Mouse (Mus musculus) brown adipose tissue, adult 24 weeks (tissue): ENCODE measurements around the gene Gpr160. TPM values are rescaled to one million over a fixed set of nuclear protein-coding genes. Genes with fewer than 3 reads are reported as not detected.
A peak's percentile ranks its signal among the peaks of the same experiment; 100 is the strongest.

Source experiments
- H3K27ac ChIP-seq: fragments of 200-500 bp; replicated peaks from 2 replicates; pipeline ENCODE4 v1.5.1; 2012; ENCODE audit warnings: low read depth, mild to moderate bottlenecking, low read length
- H3K4me1 ChIP-seq: fragments of 200-500 bp; 2 replicates; pipeline ENCODE4 v1.6.1; 2012; ENCODE audit warnings: low read length, mixed read lengths; ENCODE audit not compliant: control insufficient read depth, insufficient read depth, insufficient read length
- H3K4me3 ChIP-seq: fragments of 200-500 bp; 2 replicates; pipeline ENCODE4 v1.5.1; 2012; ENCODE audit warnings: low read depth, mild to moderate bottlenecking, low read length, moderate library complexity; ENCODE audit not compliant: insufficient read depth
- polyA plus RNA-seq: library from polyadenylated mRNA; stranded (reverse); fragments of >200 nt; gene quantifications from 2 replicates; pipeline ENCODE4 v1.2.4, GENCODE M21; 2012; ENCODE audit not compliant: missing spikeins, insufficient read depth, insufficient read length

Gpr160 gene
- polyA plus RNA-seq, 1 experiment: 5.2 TPM

- H3K4me3 ChIP-seq: no peak overlapping the region
- H3K27ac ChIP-seq: peak overlapping the region; percentile 89
- H3K4me1 ChIP-seq: peaks cover 40% of the 10 kb centered on the region
These were observed 12.4 kb downstream of the Gpr160 start for GRCm38 (mm10) chr3:30868176-30868575.

GRCm38 (mm10) chr3:30868625-30869024 lies 12.9 kb downstream of the Gpr160 start:
- H3K4me1 ChIP-seq: peaks cover 38% of the 10 kb centered on the region
- H3K27ac ChIP-seq: peak overlapping the region; percentile 89
- H3K4me3 ChIP-seq: no peak overlapping the region

- no peak overlapping the region for H3K4me3 ChIP-seq
- H3K27ac ChIP-seq: peak overlapping the region; percentile 100
- H3K4me1 ChIP-seq: peaks cover 26% of the 10 kb centered on the region
These were observed 14.2 kb downstream of the Gpr160 start for GRCm38 (mm10) chr3:30869995-30870394.

GRCm38 (mm10) chr3:30876709-30877108 lies 21.0 kb downstream of the Gpr160 start:
- Histone ChIP-seq H3K4me1 (peaks cover 16% of the 10 kb centered on the region), H3K4me3 (no peak overlapping the region), H3K27ac (no peak overlapping the region)

GRCm38 (mm10) chr3:30887449-30887848 lies 31.7 kb downstream of the Gpr160 start:
- H3K4me1 ChIP-seq: peaks cover 11% of the 10 kb centered on the region
- H3K27ac ChIP-seq: no peak overlapping the region
- no peak overlapping the region for H3K4me3 ChIP-seq

- Histone ChIP-seq H3K4me1 (peaks cover 11% of the 10 kb centered on the region), H3K27ac (no peak overlapping the region), H3K4me3 (no peak overlapping the region)
These were observed 33.3 kb downstream of the Gpr160 start for GRCm38 (mm10) chr3:30889014-30889413.

- Histone ChIP-seq H3K4me1 (no peaks in the 10 kb centered on the region; the same call in 1 of the 2 replicates), H3K4me3 (no peak overlapping the region), H3K27ac (peak overlapping the region; percentile 32)
These were observed 41.0 kb downstream of the Gpr160 start for GRCm38 (mm10) chr3:30896721-30897120.

- Histone ChIP-seq H3K4me3 (no peak overlapping the region), H3K4me1 (peaks cover 2% of the 10 kb centered on the region; the same call in 1 of the 2 replicates), H3K27ac (no peak overlapping the region)
These were observed 43.7 kb downstream of the Gpr160 start for GRCm38 (mm10) chr3:30899407-30899806.

GRCm38 (mm10) chr3:30904658-30905057 lies 48.9 kb downstream of the Gpr160 start:
- Histone ChIP-seq H3K4me3 (no peak overlapping the region), H3K27ac (peak overlapping the region; percentile 60; the same call in 1 of the 2 replicates), H3K4me1 (peaks cover 7% of the 10 kb centered on the region)

GRCm38 (mm10) chr3:30917160-30917559 lies 61.4 kb downstream of the Gpr160 start:
- no peak overlapping the region for H3K27ac ChIP-seq
- no peak overlapping the region for H3K4me3 ChIP-seq
- H3K4me1 ChIP-seq: peaks cover 4% of the 10 kb centered on the region

- H3K4me3 ChIP-seq: no peak overlapping the region
- H3K27ac ChIP-seq: no peak overlapping the region
- peaks cover 7% of the 10 kb centered on the region; the same call in 1 of the 2 replicates for H3K4me1 ChIP-seq
These were observed 71.9 kb downstream of the Gpr160 start for GRCm38 (mm10) chr3:30927664-30928063.

- Histone ChIP-seq H3K4me1 (peaks cover 7% of the 10 kb centered on the region; the same call in 1 of the 2 replicates), H3K27ac (no peak overlapping the region; the same call in 1 of the 2 replicates), H3K4me3 (no peak overlapping the region)
These were observed 74.1 kb downstream of the Gpr160 start for GRCm38 (mm10) chr3:30929828-30930227.

GRCm38 (mm10) chr3:30934384-30934783 lies 78.6 kb downstream of the Gpr160 start:
- Histone ChIP-seq H3K4me1 (no peaks in the 10 kb centered on the region), H3K4me3 (no peak overlapping the region), H3K27ac (no peak overlapping the region)

Other genes with a start within 250 kb of the Gpr160 start
- gene Lrriq4, start 211.4 kb upstream of the Gpr160 start, polyA plus RNA-seq: not detected in 2 replicates
- gene Lrrc34, start 208.1 kb upstream of the Gpr160 start, polyA plus RNA-seq: not detected in 2 replicates
- not detected in 2 replicates for gene Lrrc31, start 156.1 kb upstream of the Gpr160 start, polyA plus RNA-seq
- gene Samd7, start 109.7 kb upstream of the Gpr160 start, polyA plus RNA-seq: not detected in 2 replicates
- 70.6 and 78.5 TPM in 2 replicates for gene Sec62, start 63.1 kb upstream of the Gpr160 start, polyA plus RNA-seq
- 5.4 and 8.6 TPM in 2 replicates for gene Phc3, start 113.5 kb downstream of the Gpr160 start, polyA plus RNA-seq
- 15.9 and 42.5 TPM in 2 replicates for gene Prkci, start 139.8 kb downstream of the Gpr160 start, polyA plus RNA-seq
- 18.4 and 21.4 TPM in 2 replicates for gene Skil, start 239.1 kb downstream of the Gpr160 start, polyA plus RNA-seq